Mouse (Mus musculus) heart, adult 2 months (tissue): ENCODE results near the gene Wdr91. TPM values are rescaled to one million over a fixed set of nuclear protein-coding genes. Genes with fewer than 3 reads are reported as not detected.
A peak's percentile ranks its signal among the peaks of the same experiment; 100 is the strongest.

Experiments used
- DNase-seq, 2 experiments: peaks; one replicate each; pipeline ENCODE4 v3.0.0; 2021
- H3K27ac ChIP-seq: fragments of 200-600 bp; 2 replicates; pipeline ENCODE4 v1.8.1; 2022
- H3K27me3 ChIP-seq: fragments of 200-500 bp; 2 replicates; pipeline ENCODE4 v1.6.1; 2012; ENCODE audit warnings: mild to moderate bottlenecking, low read length, inconsistent platforms, mixed read lengths; ENCODE audit not compliant: control insufficient read depth, insufficient read depth
- H3K36me3 ChIP-seq: fragments of 200-500 bp; 2 replicates; pipeline ENCODE4 v1.6.1; 2012; ENCODE audit warnings: low read length, inconsistent platforms; ENCODE audit not compliant: control insufficient read depth, insufficient read depth
- H3K4me1 ChIP-seq: fragments of 200-500 bp; 2 replicates; pipeline ENCODE4 v1.6.1; 2011; ENCODE audit warnings: low read length; ENCODE audit not compliant: control insufficient read depth, insufficient read depth
- H3K4me3 ChIP-seq: fragments of 200-600 bp; 2 replicates; pipeline ENCODE4 v1.8.1; 2022
- H3K79me2 ChIP-seq: fragments of 200-500 bp; replicated peaks from 2 replicates; pipeline ENCODE4 v1.6.1; 2012; ENCODE audit warnings: mild to moderate bottlenecking, inconsistent platforms, low read length, moderate library complexity, mixed read lengths; ENCODE audit not compliant: control insufficient read depth, insufficient read depth
- H3K9ac ChIP-seq: fragments of 200-500 bp; 2 replicates; pipeline ENCODE4 v1.6.1; 2012; ENCODE audit warnings: low read depth, mild to moderate bottlenecking, control low read depth, inconsistent platforms, low read length, mixed read lengths
- CTCF ChIP-seq: fragments of 200-600 bp; IDR thresholded peaks from 2 replicates; pipeline ENCODE4 v1.8.1; 2022; ENCODE audit warnings: antibody characterized with exemption, mild to moderate bottlenecking, moderate library complexity
- EP300 ChIP-seq: fragments of 200-500 bp; IDR thresholded peaks from 2 replicates; pipeline ENCODE4 v1.6.1; 2011; ENCODE audit warnings: low read depth, low read length, control low read depth; ENCODE audit not compliant: insufficient read depth
- POLR2A ChIP-seq: fragments of 200-500 bp; IDR thresholded peaks from 2 replicates; pipeline ENCODE4 v1.6.1; 2011; ENCODE audit warnings: mild to moderate bottlenecking, low read depth, low read length, control low read depth; ENCODE audit not compliant: insufficient read depth
- WGBS: fragments of 180-500 bp; shearing (Covaris S2); methylation state at CpG from one replicate; pipeline ENCODE4 v1.1.7; 2018; 5-methylcytosine and 5-hydroxymethylcytosine counted together
- intact Hi-C: fragments of 180-260 bp; cut with DNase I; formaldehyde crosslinking; loops from one replicate; pipeline ENCODE4 v1.15.1; 2025
- polyA plus RNA-seq: library from polyadenylated mRNA; depleted of rRNA; stranded (reverse); fragments of >200 nt; gene quantifications from 2 replicates; pipeline ENCODE4 v1.2.3, GENCODE M21; 2012
- total RNA-seq, 2 experiments: library from RNA; stranded (reverse); gene quantifications; 2 replicates each; pipeline ENCODE4 v1.2.3; 2021

Gene Wdr91
- total and polyA plus RNA-seq, 3 experiments: 8.1 to 13.4 (median 12.7) TPM

DNA sequence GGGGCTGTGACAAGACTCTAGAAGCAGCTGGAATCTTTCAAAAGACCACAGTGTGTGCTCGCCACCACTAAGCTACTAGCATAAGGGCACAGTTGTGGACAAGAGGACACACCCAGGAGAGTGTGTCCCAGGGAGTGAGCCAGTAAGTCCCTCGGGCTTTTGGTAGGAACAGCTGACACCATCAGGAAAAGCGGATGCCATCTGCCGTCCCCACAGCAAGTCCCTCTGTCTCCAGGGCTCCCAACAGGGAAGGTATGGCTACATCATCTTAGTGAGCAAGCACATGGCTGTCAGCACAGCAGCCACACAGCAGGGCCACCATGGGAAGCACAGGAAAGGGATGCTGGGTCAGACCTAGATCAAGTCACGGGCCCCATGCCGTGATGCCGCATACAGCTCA, 15.1 kb downstream of the Wdr91 start:
- no peaks in the 10 kb centered on the region for H3K79me2 ChIP-seq
- H3K4me1 ChIP-seq: no peaks in the 10 kb centered on the region
- intact Hi-C loops: no loop called here
- no peak overlapping the region for H3K27ac ChIP-seq
- TF ChIP-seq POLR2A: no peak
- no peak for TF ChIP-seq CTCF
- no peak for TF ChIP-seq EP300
- WGBS: 85% methylated on average over 7 of the region's 7 CpGs
- no peak for DNase-seq
- no peak overlapping the region for H3K9ac ChIP-seq
- H3K36me3 ChIP-seq: no peaks in the 10 kb centered on the region
- no peak overlapping the region for H3K4me3 ChIP-seq
- H3K27me3 ChIP-seq: no peaks in the 10 kb centered on the region

DNA sequence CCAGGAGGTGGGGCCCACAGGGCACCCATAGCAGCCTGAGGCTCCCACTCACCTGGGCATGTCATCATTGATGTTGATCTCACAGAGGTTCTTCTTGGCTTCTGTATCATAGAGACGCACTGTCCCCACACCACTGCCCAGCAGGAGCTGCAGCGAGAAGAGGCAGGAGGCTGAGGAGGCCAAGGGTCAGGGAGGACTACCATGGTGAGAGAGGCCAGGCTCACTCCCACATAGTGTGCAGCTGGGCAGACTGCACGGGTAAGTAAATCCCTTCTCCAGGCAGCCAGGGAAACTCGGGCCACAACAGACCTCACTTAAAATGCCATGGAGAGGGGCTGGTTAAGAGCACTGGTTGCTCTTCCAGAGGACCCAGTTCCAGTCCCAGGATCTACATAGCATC, 21.5 kb downstream of the Wdr91 start:
- Histone ChIP-seq H3K27ac (no peak overlapping the region), H3K4me3 (no peak overlapping the region), H3K36me3 (no peaks in the 10 kb centered on the region), H3K27me3 (no peaks in the 10 kb centered on the region), H3K9ac (no peak overlapping the region), H3K4me1 (no peaks in the 10 kb centered on the region), H3K79me2 (no peaks in the 10 kb centered on the region)
- intact Hi-C loops: no loop called here
- WGBS: 73% methylated on average over 4 of the region's 4 CpGs
- TF ChIP-seq CTCF: no peak
- TF ChIP-seq EP300: no peak
- TF ChIP-seq POLR2A: no peak
- DNase-seq: no peak

- no peaks in the 10 kb centered on the region for H3K27me3 ChIP-seq
- no peaks in the 10 kb centered on the region for H3K36me3 ChIP-seq
- intact Hi-C loops: no loop called here
- no peaks in the 10 kb centered on the region for H3K79me2 ChIP-seq
- no peaks in the 10 kb centered on the region for H3K4me1 ChIP-seq
- DNase-seq: no peak
- H3K4me3 ChIP-seq: no peak overlapping the region
- WGBS: 70% methylated on average over 6 of the region's 6 CpGs
- H3K9ac ChIP-seq: no peak overlapping the region
- TF ChIP-seq EP300 (no peak), POLR2A (no peak), CTCF (no peak)
- no peak overlapping the region for H3K27ac ChIP-seq
Observed at GRCm38 (mm10) chr6:34887131-34887850, 23.4 kb downstream of the Wdr91 start.

GRCm38 (mm10) chr6:34884724-34885123, 26.0 kb downstream of the Wdr91 start:
- intact Hi-C loops: loop anchor here (5.0 kb wide), 1 partner anchor 43 kb away; no protein-coding TSS in a partner anchor
- no peak for DNase-seq
- Histone ChIP-seq H3K27me3 (no peaks in the 10 kb centered on the region), H3K4me3 (no peak overlapping the region), H3K9ac (no peak overlapping the region), H3K4me1 (no peaks in the 10 kb centered on the region), H3K79me2 (no peaks in the 10 kb centered on the region), H3K27ac (no peak overlapping the region), H3K36me3 (no peaks in the 10 kb centered on the region)
- WGBS: 90% methylated on average over 7 of the region's 7 CpGs
- TF ChIP-seq POLR2A: no peak
- no peak for TF ChIP-seq EP300
- no peak for TF ChIP-seq CTCF

DNA sequence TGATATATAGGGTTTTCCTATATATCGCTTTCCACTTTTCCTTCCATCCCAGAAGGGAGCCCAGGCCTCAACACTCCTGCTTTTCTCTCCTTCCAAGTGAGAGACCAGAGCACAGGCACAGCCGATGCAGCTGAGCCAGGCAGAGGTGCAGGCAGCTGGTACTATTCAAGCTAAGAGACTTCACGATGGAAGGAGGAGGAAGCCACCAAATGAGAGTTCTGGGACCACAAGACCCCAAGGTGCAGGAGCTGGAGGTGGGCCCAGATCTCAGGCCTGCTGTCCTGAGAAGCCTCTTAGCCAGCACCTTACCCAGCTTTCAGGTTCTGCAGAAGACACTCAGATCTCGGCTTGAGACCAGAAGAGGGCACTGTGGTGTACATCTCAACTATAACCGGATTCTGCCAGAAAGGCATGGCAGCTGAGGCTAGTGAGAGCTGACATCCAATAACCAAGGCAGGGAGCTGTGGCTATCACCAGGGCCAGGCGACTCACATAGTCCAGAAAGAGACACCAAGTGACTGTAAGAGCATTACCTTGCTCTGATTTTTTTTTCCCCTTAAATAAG, 30.7 kb downstream of the Wdr91 start:
- H3K4me1 ChIP-seq: peaks cover 15% of the 10 kb centered on the region
- 56% methylated on average over 6 of the region's 6 CpGs for WGBS
- H3K36me3 ChIP-seq: no peaks in the 10 kb centered on the region
- H3K4me3 ChIP-seq: no peak overlapping the region
- no peak overlapping the region for H3K9ac ChIP-seq
- no peak overlapping the region for H3K27ac ChIP-seq
- H3K27me3 ChIP-seq: no peaks in the 10 kb centered on the region
- no peaks in the 10 kb centered on the region for H3K79me2 ChIP-seq
- intact Hi-C loops: loop anchor here (2.0 to 5.0 kb wide), 4 partner anchors 27 to 268 kb away; partner anchors contain the start of gene Agbl3
- TF ChIP-seq EP300: no peak
- peak; percentile 64 for TF ChIP-seq CTCF
- peak; percentile 47 to 57 for DNase-seq

- Histone ChIP-seq H3K27me3 (no peaks in the 10 kb centered on the region), H3K36me3 (no peaks in the 10 kb centered on the region), H3K79me2 (no peaks in the 10 kb centered on the region), H3K9ac (no peak overlapping the region), H3K27ac (no peak overlapping the region), H3K4me3 (no peak overlapping the region), H3K4me1 (peaks cover 18% of the 10 kb centered on the region)
- intact Hi-C loops: loop anchor here (2.0 to 5.0 kb wide), 3 partner anchors 28 to 267 kb away; partner anchors contain the start of gene Agbl3
- DNase-seq: no peak
- WGBS: 88% methylated on average over 16 of the region's 16 CpGs
- TF ChIP-seq POLR2A (no peak), CTCF (no peak), EP300 (no peak)
Observed at GRCm38 (mm10) chr6:34879101-34879740, 31.5 kb downstream of the Wdr91 start.
